Mouse (Mus musculus): ENCODE results near the gene Tcaf2.

The Tcaf2 gene

GRCm38 (mm10) chr6:42644912-42645549, at the start of gene Tcaf2:
Tcaf2 (minus strand) TSS chr6:42645254.
- DNase-seq (ENCODE audit: low read depth, low spot score): peak; percentile 98

- DNase-seq (ENCODE audit: low read depth, low spot score): peak; percentile 97
Measured at GRCm38 (mm10) chr6:42692517-42693190, 47.6 kb upstream of the Tcaf2 start.

GRCm38 (mm10) chr6:42692154-42692516, 47.1 kb upstream of the Tcaf2 start:
- DNase-seq (ENCODE audit: low read depth, low spot score): peak; percentile 96

- DNase-seq (ENCODE audit: low read depth, low spot score): no peak
Measured at GRCm38 (mm10) chr6:42689761-42690160, 44.7 kb upstream of the Tcaf2 start.

GRCm38 (mm10) chr6:42687907-42688306, 42.9 kb upstream of the Tcaf2 start:
- DNase-seq (ENCODE audit: low read depth, low spot score): peak; percentile 49

GRCm38 (mm10) chr6:42680077-42680476, 35.0 kb upstream of the Tcaf2 start:
- no peak for DNase-seq (ENCODE audit: low read depth, low spot score)

GRCm38 (mm10) chr6:42676011-42676410, 31.0 kb upstream of the Tcaf2 start:
- DNase-seq (ENCODE audit: low read depth, low spot score): no peak

- DNase-seq (ENCODE audit: low read depth, low spot score): no peak
Measured at GRCm38 (mm10) chr6:42671767-42672166, 26.7 kb upstream of the Tcaf2 start.

- DNase-seq (ENCODE audit: low read depth, low spot score): no peak
Measured at GRCm38 (mm10) chr6:42667722-42668121, 22.7 kb upstream of the Tcaf2 start.

GRCm38 (mm10) chr6:42661739-42662138, 16.7 kb upstream of the Tcaf2 start:
- DNase-seq (ENCODE audit: low read depth, low spot score): no peak

GRCm38 (mm10) chr6:42634393-42634792, 10.7 kb downstream of the Tcaf2 start:
- DNase-seq (ENCODE audit: low read depth, low spot score): no peak

- peak; percentile 34 for DNase-seq (ENCODE audit: low read depth, low spot score)
Measured at GRCm38 (mm10) chr6:42631395-42631794, 13.7 kb downstream of the Tcaf2 start.

- no peak for DNase-seq (ENCODE audit: low read depth, low spot score)
Measured at GRCm38 (mm10) chr6:42616904-42617303, 28.1 kb downstream of the Tcaf2 start.

GRCm38 (mm10) chr6:42612218-42612617, 32.8 kb downstream of the Tcaf2 start:
- peak; percentile 67 for DNase-seq (ENCODE audit: low read depth, low spot score)

GRCm38 (mm10) chr6:42610954-42611522, 34.0 kb downstream of the Tcaf2 start:
- peak; percentile 33 for DNase-seq (ENCODE audit: low read depth, low spot score)

GRCm38 (mm10) chr6:42597592-42597991, 47.5 kb downstream of the Tcaf2 start, which contains the start of gene Tcaf3:
Tcaf3 (minus strand) TSS chr6:42597692.
- no peak for DNase-seq (ENCODE audit: low read depth, low spot score)

- DNase-seq (ENCODE audit: low read depth, low spot score): no peak
Measured at GRCm38 (mm10) chr6:42593138-42593882, 51.7 kb downstream of the Tcaf2 start.

- peak; percentile 18 for DNase-seq (ENCODE audit: low read depth, low spot score)
Measured at GRCm38 (mm10) chr6:42586569-42586968, 58.5 kb downstream of the Tcaf2 start.

GRCm38 (mm10) chr6:42583488-42583872, 61.6 kb downstream of the Tcaf2 start:
- peak; percentile 89 for DNase-seq (ENCODE audit: low read depth, low spot score)

GRCm38 (mm10) chr6:42582741-42583487, 62.1 kb downstream of the Tcaf2 start:
- DNase-seq (ENCODE audit: low read depth, low spot score): peak; percentile 98

- peak; percentile 74 for DNase-seq (ENCODE audit: low read depth, low spot score)
Measured at GRCm38 (mm10) chr6:42578678-42579077, 66.4 kb downstream of the Tcaf2 start.

All from 3T3-L1 (cell line).